Mouse (Mus musculus) ovary, adult 18-20 months (tissue): ENCODE data around the gene Dynlt1a.
"Not testable (repeated sequence)": the region's sequence is repeated elsewhere in the genome, so short reads cannot be mapped to it uniquely, and the experiment has no call there.

Experiments
- DNase-seq: peaks from one replicate; pipeline ENCODE4 v3.0.0; 2022; ENCODE audit warnings: low spot score, mixed read lengths

Gene Dynlt1a

GRCm38 (mm10) chr17:6317339-6317985 lies at the start of gene Dynlt1a:
Dynlt1a (minus strand) TSS chr17:6317500.
- DNase-seq, result peak; percentile 96

- not testable (repeated sequence) for DNase-seq
Measured at GRCm38 (mm10) chr17:6355256-6355655, 38.0 kb upstream of the Dynlt1a start.

DNA sequence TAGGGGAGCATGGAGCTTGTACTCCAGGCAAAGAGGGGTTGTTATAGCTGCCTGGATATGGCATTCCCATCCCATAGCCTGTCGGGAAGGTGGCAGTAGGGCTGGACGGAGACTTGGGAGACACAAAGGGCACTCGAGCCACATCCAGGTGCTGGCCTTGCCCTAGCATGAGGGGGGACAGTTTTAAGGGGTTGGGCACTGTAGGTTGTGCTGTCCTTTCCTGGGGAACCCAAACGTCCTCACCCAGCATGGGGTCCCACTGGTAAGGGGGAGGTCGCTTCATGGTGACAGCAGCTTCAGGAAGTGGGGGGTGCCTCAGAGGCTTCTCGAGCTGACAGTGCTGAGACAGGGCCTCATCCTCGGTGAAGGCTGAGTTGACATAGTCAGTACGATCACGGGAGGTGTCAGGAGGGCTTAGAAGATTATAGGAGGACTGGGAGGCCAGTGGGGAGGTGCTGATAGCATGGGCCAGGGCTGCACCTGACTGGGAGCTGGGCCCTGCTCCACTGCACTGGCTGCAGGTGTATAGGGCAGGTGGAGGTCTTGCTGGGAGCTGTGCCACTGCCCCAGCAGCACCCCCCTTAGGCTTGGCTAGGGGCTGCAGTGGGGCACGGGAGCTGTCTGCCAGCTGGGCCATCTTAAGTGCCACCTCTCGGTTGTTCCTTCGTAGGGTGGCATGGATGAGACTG lies 25.4 kb upstream of the Dynlt1a start:
- DNase-seq, result not testable (repeated sequence)

DNA sequence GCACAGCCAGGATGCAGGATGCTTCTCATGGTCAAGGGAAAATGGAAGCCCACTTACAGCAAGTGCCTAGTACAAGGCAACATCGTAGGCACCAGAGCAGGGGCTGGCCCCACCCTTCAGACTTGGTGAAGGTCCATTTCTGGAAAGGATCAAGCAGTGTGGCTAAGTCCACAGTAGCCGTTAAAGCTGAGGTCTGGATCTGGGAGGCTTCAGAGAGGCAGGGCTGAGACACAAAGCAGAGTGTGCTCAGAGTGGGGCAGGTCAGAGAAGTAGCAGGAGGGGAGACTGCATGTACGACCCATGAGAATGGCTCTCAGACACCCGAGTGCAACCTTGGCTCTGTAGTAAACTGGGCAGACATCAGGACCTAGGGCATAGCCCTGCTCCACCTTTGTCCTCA lies 11.7 kb upstream of the Dynlt1a start:
- DNase-seq, result not testable (repeated sequence)

- not testable (repeated sequence) for DNase-seq
Measured at GRCm38 (mm10) chr17:6327554-6327953, 10.3 kb upstream of the Dynlt1a start.

- not testable (repeated sequence) for DNase-seq
Measured at GRCm38 (mm10) chr17:6325543-6325942, 8.2 kb upstream of the Dynlt1a start.

DNA sequence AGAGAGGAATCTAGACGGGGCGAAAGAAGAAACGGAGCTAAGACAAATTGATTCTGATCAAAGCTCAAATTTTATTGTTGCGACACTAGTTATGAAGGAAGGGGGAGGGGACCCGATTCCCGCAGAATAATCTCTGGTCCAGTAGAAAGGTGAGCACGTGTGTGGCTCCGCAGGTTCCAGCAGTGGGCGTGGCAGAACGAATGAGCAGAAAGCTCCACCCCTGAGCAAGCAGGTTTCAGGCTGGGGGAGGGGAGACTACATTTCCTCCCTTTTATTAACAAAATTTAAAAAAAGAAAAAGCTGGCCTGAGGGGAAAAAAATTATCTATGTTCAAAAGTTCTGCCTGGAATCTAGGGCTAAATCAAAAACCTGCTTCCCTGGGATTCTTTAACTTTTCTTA lies 7.7 kb upstream of the Dynlt1a start:
- not testable (repeated sequence) for DNase-seq

DNA sequence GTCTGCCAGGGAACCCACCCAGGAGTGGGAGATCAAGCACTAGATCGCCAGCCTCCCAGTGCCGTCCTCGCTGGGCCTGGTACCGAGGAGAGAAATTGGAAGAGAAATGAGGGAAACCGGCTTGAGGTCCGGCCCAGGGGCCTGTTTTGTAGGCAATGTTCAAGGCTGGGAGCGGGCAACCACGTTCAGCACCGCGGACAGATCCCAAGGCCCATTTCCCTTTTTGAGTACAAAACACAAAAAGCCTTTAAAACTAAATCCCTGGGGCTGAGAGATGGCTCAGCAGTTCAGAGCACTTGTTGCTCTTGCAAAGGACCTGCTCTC lies 4.4 kb upstream of the Dynlt1a start:
- DNase-seq, result not testable (repeated sequence)

DNA sequence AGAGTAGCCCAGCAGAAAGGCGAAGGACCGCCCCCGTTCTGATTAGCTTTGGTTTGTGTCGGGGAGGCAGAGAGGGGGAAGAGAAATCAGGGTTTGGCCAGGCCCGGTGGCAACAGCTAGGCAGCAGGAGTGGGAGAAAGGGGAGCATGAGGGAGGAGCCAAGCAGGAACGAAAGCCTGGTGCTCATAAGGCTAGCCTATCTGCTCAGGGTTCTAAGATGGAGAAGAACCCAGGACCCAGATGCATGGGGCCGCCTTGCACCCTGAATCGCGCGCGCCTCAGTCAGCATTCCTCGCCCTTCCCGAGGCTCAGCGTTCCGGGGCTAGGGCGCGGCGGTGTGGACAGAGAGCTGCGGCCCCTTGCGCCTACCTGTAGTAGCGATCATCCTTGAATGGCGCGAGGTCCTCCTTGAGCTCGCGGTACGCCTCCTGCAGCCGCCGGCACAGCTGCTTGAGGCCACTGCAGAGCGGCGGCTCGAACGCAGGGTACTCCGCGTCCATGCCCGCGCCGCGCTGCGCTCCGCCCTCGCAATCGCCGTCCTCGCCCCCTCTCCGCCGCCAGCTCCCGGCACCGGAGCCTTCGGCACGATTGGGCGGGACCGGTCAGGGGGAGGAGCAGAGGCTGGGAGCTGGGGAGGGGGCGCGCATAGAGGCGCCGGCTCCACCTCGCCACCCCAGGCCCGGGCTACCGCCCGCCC lies 3.9 kb upstream of the Dynlt1a start:
- DNase-seq, result not testable (repeated sequence)

GRCm38 (mm10) chr17:6316379-6317126 lies 747 bp downstream of the Dynlt1a start:
- peak; percentile 30 for DNase-seq

- DNase-seq, result not testable (repeated sequence)
Measured at GRCm38 (mm10) chr17:6315706-6316105, 1.6 kb downstream of the Dynlt1a start.

GRCm38 (mm10) chr17:6314493-6314892 lies 2.8 kb downstream of the Dynlt1a start:
- DNase-seq, result not testable (repeated sequence)

- not testable (repeated sequence) for DNase-seq
Measured at GRCm38 (mm10) chr17:6312755-6313154, 4.5 kb downstream of the Dynlt1a start.

- DNase-seq, result not testable (repeated sequence)
Measured at GRCm38 (mm10) chr17:6311716-6312115, 5.6 kb downstream of the Dynlt1a start.

DNA sequence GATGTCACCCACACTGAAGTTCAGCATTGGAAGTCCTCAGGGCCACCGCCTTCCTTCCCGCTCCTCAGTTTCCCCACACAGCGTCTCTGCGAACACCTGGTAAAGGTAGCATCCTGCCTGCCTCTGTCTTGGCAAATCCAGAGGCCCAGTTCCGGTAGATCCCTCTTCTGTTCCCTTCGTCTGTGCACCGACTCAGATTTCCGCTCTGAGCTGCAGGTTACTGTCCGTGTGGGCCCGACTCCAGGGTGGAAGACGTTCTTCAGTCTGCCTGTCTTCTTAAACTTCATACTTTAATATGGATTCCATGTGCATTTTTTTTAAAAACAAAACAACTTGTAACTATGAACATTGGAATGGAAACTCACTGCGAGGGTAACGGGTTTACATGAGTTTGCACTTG lies 10.8 kb downstream of the Dynlt1a start:
- not testable (repeated sequence) for DNase-seq

DNA sequence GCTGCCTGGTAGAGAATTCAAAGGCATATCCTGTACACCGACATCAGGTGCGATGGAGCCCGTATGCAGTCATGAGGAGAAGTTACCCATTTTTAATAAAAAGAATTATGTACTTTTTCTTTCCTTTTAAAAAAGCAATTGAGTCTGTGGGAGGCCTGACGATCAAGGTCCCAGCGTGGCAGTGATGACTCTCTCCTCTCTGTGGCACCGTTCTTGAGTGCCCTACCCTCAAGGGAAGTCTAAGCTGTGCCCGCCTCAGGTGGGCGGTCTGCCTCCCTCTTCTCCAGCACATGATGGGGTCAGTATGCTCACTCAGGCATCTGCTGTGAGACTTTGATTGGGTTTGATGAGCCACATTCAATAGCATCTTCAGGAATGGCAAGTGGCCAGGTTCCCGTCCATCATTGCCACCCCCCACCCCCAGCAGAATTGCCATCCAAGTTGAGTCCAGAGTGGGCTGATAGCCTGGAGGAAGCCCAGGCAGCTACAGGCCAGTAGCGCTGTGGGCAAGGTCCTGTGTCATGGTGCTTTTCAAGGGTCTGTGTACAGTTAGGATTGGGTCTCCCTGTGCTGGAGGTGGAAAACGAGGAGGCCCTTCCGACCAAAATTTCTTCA lies 11.5 kb downstream of the Dynlt1a start:
- DNase-seq, result not testable (repeated sequence)

GRCm38 (mm10) chr17:6304891-6305290 lies 12.4 kb downstream of the Dynlt1a start:
- not testable (repeated sequence) for DNase-seq

DNA sequence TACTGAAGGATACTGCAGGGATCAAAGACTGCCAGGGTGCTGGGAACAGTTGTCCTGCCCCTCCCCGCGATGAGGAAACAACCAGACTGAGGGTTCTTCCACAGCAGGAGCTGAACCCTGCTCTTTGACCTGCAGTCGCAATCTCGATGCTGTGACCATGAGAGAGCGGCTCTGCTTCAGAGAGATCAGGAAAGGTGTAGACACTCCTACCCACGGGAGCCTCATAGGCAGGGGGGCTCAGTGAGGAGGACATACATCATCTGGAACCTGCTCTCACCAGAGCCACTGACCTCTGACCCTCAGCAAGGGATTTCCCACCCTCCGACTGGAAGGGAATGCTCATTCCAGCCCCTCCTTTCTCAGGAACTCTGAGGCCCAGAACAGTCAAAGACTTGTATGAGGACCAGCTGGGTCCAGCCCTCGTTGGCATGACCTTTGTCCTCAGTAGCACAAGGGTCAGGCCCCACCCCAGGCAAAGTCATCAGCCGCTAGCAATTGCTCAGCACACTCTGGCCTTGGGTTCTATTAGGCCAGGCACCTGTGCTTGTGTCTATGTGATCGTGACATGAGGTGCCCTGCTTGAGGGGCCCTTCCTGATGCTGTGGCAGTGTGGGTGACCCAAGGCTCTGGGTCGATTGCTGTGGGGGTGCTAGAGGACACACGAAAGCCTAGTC lies 17.0 kb downstream of the Dynlt1a start:
- not testable (repeated sequence) for DNase-seq

DNA sequence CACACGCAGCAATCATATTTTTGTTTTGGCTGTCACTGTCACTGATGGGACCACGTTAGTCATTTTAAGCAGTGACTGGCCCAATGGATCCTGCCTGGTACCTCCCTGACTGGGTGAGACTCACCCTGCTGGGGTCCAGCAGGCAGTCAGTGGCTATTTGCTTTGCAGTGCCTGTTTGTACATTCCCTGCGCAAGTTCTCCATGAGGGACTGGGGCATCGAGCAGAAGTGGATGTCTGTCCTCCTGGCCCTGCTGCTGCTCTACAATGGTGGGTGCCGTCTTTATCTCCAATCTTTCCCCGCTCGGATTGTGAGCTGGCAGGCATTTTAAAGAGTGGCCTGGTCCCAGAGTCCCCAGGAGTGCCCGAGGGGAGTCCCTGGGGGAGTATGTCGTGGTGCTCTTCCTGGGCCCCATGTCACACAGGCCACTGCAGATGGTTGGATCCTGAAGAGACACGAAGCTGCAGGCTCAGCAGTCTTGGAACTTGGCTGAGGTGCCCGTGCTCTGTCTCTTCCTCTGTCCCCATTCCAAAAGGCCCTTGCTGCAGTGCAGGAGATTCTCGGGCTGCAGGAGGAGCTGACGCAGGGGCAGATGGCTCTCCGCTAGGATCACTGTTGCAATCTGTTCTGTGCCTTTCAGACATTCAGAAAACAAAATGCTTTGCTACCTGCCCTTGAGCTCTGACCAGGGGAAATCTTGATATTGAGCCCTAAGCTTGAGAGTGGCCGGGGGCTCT lies 20.1 kb downstream of the Dynlt1a start:
- not testable (repeated sequence) for DNase-seq

GRCm38 (mm10) chr17:6293882-6294281 lies 23.4 kb downstream of the Dynlt1a start:
- DNase-seq, result not testable (repeated sequence)
